Mouse (Mus musculus): Measurements from ENCODE around the gene Bach1.
A peak's percentile ranks its signal among the peaks of the same experiment; 100 is the strongest.
"Not testable (repeated sequence)": the region's sequence is repeated elsewhere in the genome, so short reads cannot be mapped to it uniquely, and the experiment has no call there.

The Bach1 gene

DNA sequence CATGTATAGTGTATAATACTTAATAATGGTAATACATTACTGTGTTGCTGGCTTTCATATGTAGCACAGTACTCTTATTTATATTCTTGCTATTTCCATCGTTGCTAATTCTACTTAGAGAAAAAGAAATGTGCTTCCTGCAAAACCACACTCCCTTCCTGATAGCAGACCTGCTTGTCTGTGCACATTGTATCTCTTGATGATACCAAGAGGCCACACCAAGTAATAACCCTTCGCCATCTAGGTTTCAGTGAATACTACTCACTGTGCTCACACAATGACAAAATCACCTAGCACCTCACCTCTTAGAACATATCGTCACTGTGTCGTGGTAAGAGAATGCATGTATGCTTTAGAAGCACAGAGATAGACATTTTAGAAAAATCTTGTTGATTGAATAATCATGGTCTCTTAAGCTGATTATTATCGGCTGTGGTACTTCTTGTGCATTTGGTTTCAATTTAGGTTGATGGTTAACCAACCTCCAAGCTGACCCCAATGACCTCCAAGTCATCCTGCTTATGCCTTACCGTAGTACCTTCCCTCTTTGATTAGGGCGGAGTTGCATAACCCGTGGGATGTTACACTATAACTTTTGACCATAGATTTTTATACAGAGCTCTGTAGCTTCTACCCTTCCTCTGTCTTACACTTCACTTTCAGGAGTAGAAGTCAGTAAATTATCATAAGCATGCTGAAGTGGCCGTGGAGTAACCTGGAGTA, 17.7 kb upstream of the Bach1 start:
- DNase-seq (ENCODE audit: low spot score in 2 of 2): no peak

GRCm38 (mm10) chr16:87681848-87682247, 16.9 kb upstream of the Bach1 start:
- no peak for DNase-seq (ENCODE audit: low spot score in 2 of 2)

DNA sequence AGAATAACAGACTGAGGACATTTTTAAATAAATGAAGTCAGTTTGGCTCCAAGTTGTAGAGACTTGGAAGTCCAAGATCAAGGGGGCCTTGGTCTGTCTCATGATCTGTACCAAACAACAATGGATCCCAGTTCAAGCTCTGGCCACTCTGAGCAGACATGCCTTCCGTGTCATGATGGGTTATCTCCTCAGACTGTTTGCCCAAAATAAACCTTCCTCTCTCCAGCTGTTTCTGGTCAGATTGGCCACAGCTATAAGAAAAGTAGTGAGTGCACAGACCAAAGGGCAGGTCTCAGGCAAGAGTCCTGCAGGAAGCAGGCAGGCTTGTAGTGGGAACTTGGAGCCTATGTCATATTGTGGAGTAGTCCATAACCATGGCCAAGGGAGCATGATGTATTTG, 12.3 kb upstream of the Bach1 start:
- no peak for DNase-seq (ENCODE audit: low spot score in 2 of 2)

DNA sequence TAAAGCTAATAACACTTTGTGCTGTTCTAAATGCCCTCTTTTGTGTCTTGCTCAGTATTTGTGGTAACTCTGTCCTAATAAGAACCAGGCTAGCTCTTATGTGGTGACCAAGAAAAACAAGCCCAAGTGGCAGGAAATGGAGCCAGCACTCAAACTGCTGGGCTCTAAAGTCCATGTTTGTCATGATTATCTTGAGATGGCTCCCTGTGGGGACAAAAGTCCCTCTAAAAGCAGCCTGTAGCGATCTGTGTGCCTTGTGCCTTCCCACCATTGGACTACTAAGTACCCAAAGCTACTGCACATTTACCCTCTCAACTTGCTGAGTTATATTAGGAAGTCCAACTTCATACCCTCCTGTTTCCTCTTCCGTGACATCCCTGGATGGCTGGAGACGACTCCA, 11.4 kb upstream of the Bach1 start:
- DNase-seq (ENCODE audit: low spot score in 2 of 2): no peak

- not testable (repeated sequence) for DNase-seq (ENCODE audit: low spot score in 2 of 2)
Observed at GRCm38 (mm10) chr16:87688328-87688727, 10.4 kb upstream of the Bach1 start.

- not testable (repeated sequence) for DNase-seq (ENCODE audit: low spot score in 2 of 2)
Observed at GRCm38 (mm10) chr16:87688823-87689222, 9.9 kb upstream of the Bach1 start.

DNA sequence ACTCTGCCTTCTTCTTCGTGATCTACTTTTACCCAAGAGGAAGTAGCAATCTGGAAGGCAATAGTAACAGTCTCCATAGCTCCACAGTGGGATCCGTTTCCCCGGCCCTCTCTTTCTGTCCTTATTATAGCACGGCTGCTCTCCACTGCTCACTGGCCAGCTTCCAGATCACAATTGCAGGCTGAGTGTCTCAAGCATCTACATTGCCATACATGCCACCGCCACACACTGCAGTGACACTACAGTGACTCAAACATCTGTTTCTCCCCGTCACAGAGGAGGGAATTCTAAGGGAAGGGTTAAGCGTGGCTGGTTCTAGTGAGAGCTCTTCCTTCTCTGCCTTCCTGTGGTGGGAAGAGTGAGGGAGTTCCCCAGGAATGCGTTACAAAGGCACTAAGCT, 9.5 kb upstream of the Bach1 start:
- peak in 1 of 2 experiments; percentile 30 for DNase-seq (ENCODE audit: low spot score in 2 of 2)

- DNase-seq (ENCODE audit: low spot score in 2 of 2): no peak
Observed at GRCm38 (mm10) chr16:87690506-87690905, 8.2 kb upstream of the Bach1 start.

- DNase-seq (ENCODE audit: low spot score in 2 of 2): no peak
Observed at GRCm38 (mm10) chr16:87691102-87691501, 7.6 kb upstream of the Bach1 start.

DNA sequence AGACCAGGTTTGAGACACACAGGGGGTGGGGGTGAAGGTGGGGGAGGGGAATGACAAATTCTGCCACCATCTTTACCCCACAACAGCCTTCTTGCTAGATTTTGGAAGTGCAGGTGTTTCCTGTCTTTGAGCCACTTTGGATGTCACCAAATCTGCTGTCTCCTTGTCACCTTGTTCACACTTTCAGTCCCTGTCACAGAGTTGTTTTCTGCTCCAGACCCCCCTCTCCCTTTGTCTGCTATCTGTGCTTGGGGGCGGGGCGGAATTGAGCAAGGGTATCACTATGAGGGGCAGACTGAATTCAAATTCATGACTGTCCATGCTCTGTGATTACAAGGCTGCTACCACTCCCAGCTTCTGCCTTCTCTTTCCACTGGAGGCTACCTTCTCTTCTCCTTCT, 6.2 kb upstream of the Bach1 start:
- no peak for DNase-seq (ENCODE audit: low spot score in 2 of 2)

GRCm38 (mm10) chr16:87697707-87698365, 909 bp upstream of the Bach1 start:
- no peak for DNase-seq (ENCODE audit: low spot score in 2 of 2)

GRCm38 (mm10) chr16:87699306-87699692, 554 bp downstream of the Bach1 start:
- peak in 1 of 2 experiments; percentile 58 for DNase-seq (ENCODE audit: low spot score in 2 of 2)

- DNase-seq (ENCODE audit: low spot score in 2 of 2): peak; percentile 31 to 42
Observed at GRCm38 (mm10) chr16:87699693-87700394, 1.1 kb downstream of the Bach1 start.

DNA sequence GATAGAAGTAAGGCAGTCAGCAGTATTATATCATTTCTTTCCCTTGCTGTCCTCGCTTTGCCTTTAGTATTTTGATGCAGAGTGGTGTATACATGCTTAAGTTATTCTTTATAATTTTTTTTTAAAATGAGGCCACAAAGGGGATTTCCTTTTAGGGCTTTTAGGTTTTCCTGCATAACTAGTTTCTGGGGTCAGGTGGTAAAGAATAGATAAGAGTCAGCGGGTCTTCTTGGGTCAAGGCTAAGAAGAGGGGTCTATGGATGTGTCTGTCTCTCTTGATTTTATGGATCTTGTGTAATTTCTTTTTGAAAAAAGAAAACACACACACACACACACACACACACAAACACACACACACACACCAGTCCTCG, 1.6 kb downstream of the Bach1 start:
- no peak for DNase-seq (ENCODE audit: low spot score in 2 of 2)

- no peak for DNase-seq (ENCODE audit: low spot score in 2 of 2)
Observed at GRCm38 (mm10) chr16:87701891-87702290, 3.1 kb downstream of the Bach1 start.

GRCm38 (mm10) chr16:87702881-87703280, 4.1 kb downstream of the Bach1 start:
- DNase-seq (ENCODE audit: low spot score in 2 of 2): no peak

DNA sequence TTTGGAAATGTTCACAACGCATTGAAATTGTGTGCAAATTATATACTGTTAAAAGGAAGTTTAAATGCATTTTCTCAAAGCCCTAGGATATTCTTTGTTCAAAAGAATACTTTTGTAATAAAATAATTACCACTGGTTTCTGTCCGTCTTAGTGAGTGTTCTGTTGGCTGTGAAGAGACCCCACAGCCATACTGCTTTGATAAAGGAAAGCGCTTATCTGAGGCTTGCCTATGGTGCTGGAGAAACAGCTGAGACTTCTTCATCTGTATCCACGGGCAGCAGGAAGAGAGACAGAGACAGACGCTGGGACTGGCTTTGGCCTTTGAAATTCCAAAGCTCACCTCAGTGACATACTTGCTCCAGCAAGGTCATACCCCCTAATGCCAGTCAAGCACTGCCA, 5.5 kb downstream of the Bach1 start:
- DNase-seq (ENCODE audit: low spot score in 2 of 2): no peak

DNA sequence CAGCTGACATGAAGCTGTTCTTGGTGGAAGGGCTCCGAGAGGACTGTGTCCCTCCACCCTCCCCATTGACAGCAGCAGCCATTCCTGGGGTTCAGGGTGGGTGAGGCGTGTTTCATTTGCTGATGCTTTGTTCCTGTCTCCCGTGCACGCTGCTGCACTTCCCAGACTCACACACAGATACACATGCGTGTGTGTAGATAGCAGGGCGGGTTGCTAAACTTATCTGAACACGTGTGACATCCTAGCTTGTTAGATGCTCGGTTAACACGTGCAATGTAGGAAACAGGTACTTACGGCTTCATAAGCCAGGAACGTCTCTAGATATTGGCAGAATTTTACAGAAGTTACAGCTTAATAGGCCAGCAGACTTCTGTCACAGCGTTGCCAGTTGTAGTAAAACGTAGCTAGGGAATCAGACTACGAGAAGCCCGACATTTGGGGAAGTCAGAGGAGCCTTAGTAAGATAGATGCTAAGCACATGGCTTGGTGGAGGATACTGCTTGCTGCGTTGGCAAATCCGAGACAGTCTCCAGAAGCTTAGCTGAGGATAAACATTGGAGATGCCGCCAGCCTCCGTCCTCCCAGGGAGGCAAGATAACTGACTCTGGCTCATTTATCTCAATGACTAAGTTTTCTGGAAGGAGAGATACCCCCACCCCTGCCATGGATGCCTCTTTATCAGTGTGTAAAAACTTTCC, 7.3 kb downstream of the Bach1 start:
- DNase-seq (ENCODE audit: low spot score in 2 of 2): no peak

- no peak for DNase-seq (ENCODE audit: low spot score in 2 of 2)
Observed at GRCm38 (mm10) chr16:87707335-87707734, 8.6 kb downstream of the Bach1 start.

- no peak for DNase-seq (ENCODE audit: low spot score in 2 of 2)
Observed at GRCm38 (mm10) chr16:87708570-87708969, 9.8 kb downstream of the Bach1 start.

DNA sequence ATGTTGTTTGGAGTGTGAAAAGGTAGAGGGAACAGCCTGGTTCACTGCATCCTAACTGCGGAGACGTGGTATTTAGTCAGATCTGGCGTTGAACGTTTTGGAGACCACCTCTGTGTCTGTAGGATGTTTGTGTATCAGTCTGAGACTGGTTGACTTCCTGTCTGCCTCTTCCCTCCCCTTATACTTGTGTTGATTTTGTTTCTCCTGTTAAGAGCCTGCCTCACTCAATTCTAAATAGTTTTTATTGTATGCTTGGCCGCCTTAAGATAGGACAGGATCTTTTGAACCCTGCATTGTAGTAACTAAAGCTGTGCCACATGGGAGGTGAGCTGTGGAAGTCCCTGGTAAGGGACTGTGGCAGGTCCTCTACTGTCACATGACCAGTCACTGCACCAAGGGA, 10.4 kb downstream of the Bach1 start:
- no peak for DNase-seq (ENCODE audit: low spot score in 2 of 2)

DNA sequence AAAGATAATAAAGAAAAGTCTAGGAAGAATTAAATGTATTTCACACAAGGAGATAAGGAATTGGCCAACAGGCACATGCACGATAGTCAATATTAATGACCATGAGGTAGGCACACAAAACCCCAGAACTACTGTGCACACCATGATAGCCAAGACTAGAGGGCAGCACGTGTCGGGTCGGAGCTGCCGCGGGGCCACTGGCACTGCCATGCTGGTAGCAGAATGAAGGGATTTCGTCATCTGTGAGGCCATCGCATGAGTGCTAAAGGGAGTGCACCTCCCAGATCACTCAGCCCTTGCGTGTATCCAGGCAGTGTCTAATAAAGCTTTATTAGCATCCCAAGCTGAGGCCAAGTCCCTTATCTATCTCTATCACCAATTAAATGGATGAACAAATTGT, 11.2 kb downstream of the Bach1 start:
- no peak for DNase-seq (ENCODE audit: low spot score in 2 of 2)

Data from left cerebral cortex, adult 9 months (tissue).